Mouse (Mus musculus): ENCODE data around the gene Nfic. TPM values are rescaled to one million over a fixed set of nuclear protein-coding genes. Genes with fewer than 3 reads are reported as not detected.

Nfic gene
- total and polyA plus RNA-seq, 3 experiments: 2.0 to 9.7 TPM; not detected in 1

- Histone ChIP-seq H3K27ac (ENCODE audit: control insufficient read depth, low read depth, low read length) (no peak overlapping the region), H3K36me3 (ENCODE audit: control insufficient read depth in 1 of 2, insufficient read depth in 2 of 2, low read length in 2 of 2) (no peaks in the 10 kb centered on the region), H3K4me3 (ENCODE audit: control insufficient read depth in 1 of 2, insufficient read depth in 1 of 2, low read depth in 2 of 2, low read length in 2 of 2) (no peak overlapping the region), H3K4me1 (ENCODE audit: control insufficient read depth in 1 of 2, insufficient read depth in 2 of 2, low read length in 2 of 2) (peaks cover 4 to 19% of the 10 kb centered on the region in 2 experiments; a peak in 3 of 4 replicates), H3K79me2 (ENCODE audit: control insufficient read depth, insufficient read depth, low read length, poor library complexity) (no peaks in the 10 kb centered on the region), H3K27me3 (ENCODE audit: control insufficient read depth in 1 of 2, insufficient read depth in 2 of 2, low read length in 2 of 2) (no peaks in the 10 kb centered on the region; a peak in 1 of 4 replicates), H3K9ac (ENCODE audit: control insufficient read depth, low read depth, low read length, poor library complexity, severe bottlenecking) (no peak overlapping the region), H3K9me3 (replicated peaks; ENCODE audit: insufficient read depth, low read length) (no peaks in the 10 kb centered on the region)
- no peak for TF ChIP-seq CTCF (IDR thresholded peaks at IDR 0.05 in 2 of 3, conservative IDR thresholded peaks at IDR 0.05 in 1 of 3; ENCODE audit: control insufficient read depth in 1 of 3, insufficient read depth in 1 of 3, low read depth in 2 of 3, low read length in 3 of 3, poor library complexity in 1 of 3, severe bottlenecking in 1 of 3)
- TF ChIP-seq USF1 (IDR thresholded peaks at IDR 0.05; ENCODE audit: low read depth, low read length): no peak
- no peak for TF ChIP-seq POLR2A (IDR thresholded peaks at IDR 0.05; ENCODE audit: control insufficient read depth in 1 of 2, insufficient read depth in 1 of 2, low read depth in 1 of 2, low read length in 2 of 2, poor library complexity in 1 of 2)
- no peak for TF ChIP-seq RAD21 (IDR thresholded peaks at IDR 0.05; ENCODE audit: low read depth, low read length)
- TF ChIP-seq ELF1 (IDR thresholded peaks at IDR 0.05; ENCODE audit: low read depth, low read length): no peak
- no peak for TF ChIP-seq MAZ (IDR thresholded peaks at IDR 0.05; ENCODE audit: low read depth, low read length)
- no peak for TF ChIP-seq MXI1 (IDR thresholded peaks at IDR 0.05; ENCODE audit: low read depth, low read length)
- no peak for TF ChIP-seq MYB (IDR thresholded peaks at IDR 0.05; ENCODE audit: low read depth, low read length)
- TF ChIP-seq NELFE (IDR thresholded peaks at IDR 0.05; ENCODE audit: low read depth, low read length): no peak
- TF ChIP-seq SMC3 (IDR thresholded peaks at IDR 0.05; ENCODE audit: low read depth, low read length): no peak
- DNase-seq (ENCODE audit: low read depth, low spot score): no peak
Observed at GRCm38 (mm10) chr10:81466881-81467280, 11.4 kb upstream of the Nfic start.

- no peaks in the 10 kb centered on the region for H3K9me3 ChIP-seq (replicated peaks; ENCODE audit: insufficient read depth, low read length)
- peaks cover 6 to 24% of the 10 kb centered on the region in 2 experiments for H3K4me1 ChIP-seq (ENCODE audit: control insufficient read depth in 1 of 2, insufficient read depth in 2 of 2, low read length in 2 of 2)
Observed at GRCm38 (mm10) chr10:81466066-81466465, 10.6 kb upstream of the Nfic start.

GRCm38 (mm10) chr10:81465265-81465645 lies 9.8 kb upstream of the Nfic start:
- Histone ChIP-seq H3K27me3 (ENCODE audit: control insufficient read depth in 1 of 2, insufficient read depth in 2 of 2, low read length in 2 of 2) (no peaks in the 10 kb centered on the region; a peak in 2 of 4 replicates), H3K9ac (ENCODE audit: control insufficient read depth, low read depth, low read length, poor library complexity, severe bottlenecking) (no peak overlapping the region), H3K4me3 (ENCODE audit: control insufficient read depth in 1 of 2, insufficient read depth in 1 of 2, low read depth in 2 of 2, low read length in 2 of 2) (peak overlapping the region; percentile 23 to 54; a peak in 3 of 4 replicates), H3K9me3 (replicated peaks; ENCODE audit: insufficient read depth, low read length) (no peaks in the 10 kb centered on the region), H3K27ac (ENCODE audit: control insufficient read depth, low read depth, low read length) (no peak overlapping the region), H3K4me1 (ENCODE audit: control insufficient read depth in 1 of 2, insufficient read depth in 2 of 2, low read length in 2 of 2) (peaks cover 7 to 26% of the 10 kb centered on the region in 2 experiments), H3K79me2 (ENCODE audit: control insufficient read depth, insufficient read depth, low read length, poor library complexity) (no peaks in the 10 kb centered on the region), H3K36me3 (ENCODE audit: control insufficient read depth in 1 of 2, insufficient read depth in 2 of 2, low read length in 2 of 2) (peaks cover 0 to 3% of the 10 kb centered on the region in 2 experiments; a peak in 2 of 4 replicates)
- TF ChIP-seq CHD2 (IDR thresholded peaks at IDR 0.05; ENCODE audit: low read length): no peak
- no peak for TF ChIP-seq ZMIZ1 (IDR thresholded peaks at IDR 0.05; ENCODE audit: low read depth, low read length)
- 0 out of 2 replicates have a peak, but pooled peaks have one; percentile 13 for TF ChIP-seq SIN3A (IDR thresholded peaks at IDR 0.05; ENCODE audit: low read length)
- DNase-seq (ENCODE audit: low read depth, low spot score): peak; percentile 94

More at GRCm38 (mm10) chr10:81466066-81466465, 10.6 kb upstream of the Nfic start:
- H3K4me3 ChIP-seq (ENCODE audit: control insufficient read depth in 1 of 2, insufficient read depth in 1 of 2, low read depth in 2 of 2, low read length in 2 of 2): no peak overlapping the region
- peak; percentile 30 for DNase-seq (ENCODE audit: low read depth, low spot score)
- H3K27me3 ChIP-seq (ENCODE audit: control insufficient read depth in 1 of 2, insufficient read depth in 2 of 2, low read length in 2 of 2): no peaks in the 10 kb centered on the region; a peak in 2 of 4 replicates
- no peak overlapping the region for H3K9ac ChIP-seq (ENCODE audit: control insufficient read depth, low read depth, low read length, poor library complexity, severe bottlenecking)
- TF ChIP-seq MXI1 (IDR thresholded peaks at IDR 0.05; ENCODE audit: low read depth, low read length): no peak
- TF ChIP-seq ZMIZ1 (IDR thresholded peaks at IDR 0.05; ENCODE audit: low read depth, low read length): no peak
- H3K79me2 ChIP-seq (ENCODE audit: control insufficient read depth, insufficient read depth, low read length, poor library complexity): no peaks in the 10 kb centered on the region
- H3K27ac ChIP-seq (ENCODE audit: control insufficient read depth, low read depth, low read length): no peak overlapping the region
- H3K36me3 ChIP-seq (ENCODE audit: control insufficient read depth in 1 of 2, insufficient read depth in 2 of 2, low read length in 2 of 2): peaks cover 0 to 3% of the 10 kb centered on the region in 2 experiments; a peak in 2 of 4 replicates

Data from MEL (cell line).